Mouse (Mus musculus) forebrain, embryonic 10.5 days (tissue): ENCODE data around the gene Krtap10-4. TPM values are rescaled to one million over a fixed set of nuclear protein-coding genes. Genes with fewer than 3 reads are reported as not detected.
"Not testable (repeated sequence)": the region's sequence is repeated elsewhere in the genome, so short reads cannot be mapped to it uniquely, and the experiment has no call there.

Experiments used
- DNase-seq: peaks from one replicate; pipeline ENCODE4 v3.0.0-alpha.2; 2017; ENCODE audit warnings: low spot score; ENCODE audit errors: extremely low spot score
- H3K27ac ChIP-seq: fragments of 300-500 bp; sonication (generic); 2 replicates; pipeline ENCODE4 v1.5.1; 2016; ENCODE audit warnings: mild to moderate bottlenecking
- H3K27me3 ChIP-seq: fragments of 300-500 bp; sonication (generic); 2 replicates; pipeline ENCODE4 v1.6.1; 2016; ENCODE audit warnings: mild to moderate bottlenecking; ENCODE audit not compliant: poor library complexity, severe bottlenecking
- H3K36me3 ChIP-seq: fragments of 300-500 bp; sonication (generic); replicated peaks from 2 replicates; pipeline ENCODE4 v1.6.1; 2016; ENCODE audit warnings: mild to moderate bottlenecking, moderate library complexity
- H3K4me1 ChIP-seq: fragments of 300-500 bp; sonication (generic); 2 replicates; pipeline ENCODE4 v1.6.1; 2016
- H3K4me3 ChIP-seq: fragments of 300-500 bp; sonication (generic); 2 replicates; pipeline ENCODE4 v1.5.1; 2016; ENCODE audit warnings: mild to moderate bottlenecking, moderate library complexity
- H3K9me3 ChIP-seq: fragments of 300-500 bp; sonication (generic); 2 replicates; pipeline ENCODE4 v1.6.1; 2016; ENCODE audit warnings: mild to moderate bottlenecking, moderate library complexity
- WGBS: fragments of 180-500 bp; shearing (Covaris S2); methylation state at CpG from one replicate; pipeline ENCODE4 v1.1.7; 2016; 5-methylcytosine and 5-hydroxymethylcytosine counted together
- polyA plus RNA-seq: library from polyadenylated mRNA; unstranded; fragments of >200 nt; fragmentation: Nextera tagmentation; extraction: Ambion mirVana; gene quantifications from 2 replicates; pipeline ENCODE4 v1.2.1, GENCODE M21; 2016

Gene Krtap10-4
- polyA plus RNA-seq, 1 experiment from 2014 or later: not detected

GRCm38 (mm10) chr10:77818523-77818922 is 8.4 kb downstream of the Krtap10-4 start:
- H3K27ac ChIP-seq: peak overlapping the region; percentile 25; the same call in 1 of the 2 replicates
- WGBS: 92% methylated on average over 4 of the region's 4 CpGs
- H3K27me3 ChIP-seq: no peaks in the 10 kb centered on the region
- H3K4me3 ChIP-seq: no peak overlapping the region
- peaks cover 11% of the 10 kb centered on the region for H3K4me1 ChIP-seq
- DNase-seq: no peak
- H3K36me3 ChIP-seq: no peaks in the 10 kb centered on the region
- H3K9me3 ChIP-seq: peaks cover 1% of the 10 kb centered on the region; the same call in 1 of the 2 replicates

GRCm38 (mm10) chr10:77815514-77815913 is 11.4 kb downstream of the Krtap10-4 start:
- H3K9me3 ChIP-seq: no peaks in the 10 kb centered on the region
- H3K27ac ChIP-seq: no peak overlapping the region
- peak; percentile 36 for DNase-seq
- 24% methylated on average over 5 of the region's 5 CpGs for WGBS
- H3K4me1 ChIP-seq: peaks cover 11% of the 10 kb centered on the region
- H3K36me3 ChIP-seq: no peaks in the 10 kb centered on the region
- no peaks in the 10 kb centered on the region for H3K27me3 ChIP-seq
- H3K4me3 ChIP-seq: no peak overlapping the region

GRCm38 (mm10) chr10:77814382-77814781 is 12.5 kb downstream of the Krtap10-4 start, which contains the start of gene Gm2696:
Gene Gm2696, plus strand, starts transcription at chr10:77814682.
- WGBS: 61% methylated on average over 4 of the region's 4 CpGs
- no peak for DNase-seq
- Histone ChIP-seq H3K9me3 (peaks cover 6% of the 10 kb centered on the region; the same call in 1 of the 2 replicates), H3K4me3 (no peak within 1 kb of the TSS), H3K27me3 (no peaks in the 10 kb centered on the region), H3K36me3 (no peaks in the 10 kb centered on the region), H3K27ac (0 out of 2 replicates have a peak within 1 kb of the TSS, but pooled peaks have one; percentile 3), H3K4me1 (peaks cover 11% of the 10 kb centered on the region)

GRCm38 (mm10) chr10:77811743-77812142 is 15.2 kb downstream of the Krtap10-4 start, which contains the start of gene Gm9507:
Gene Gm9507, minus strand, starts transcription at chr10:77811843.
- DNase-seq: no peak
- no peak within 1 kb of the TSS for H3K27ac ChIP-seq
- H3K27me3 ChIP-seq: no peaks in the 10 kb centered on the region
- H3K4me1 ChIP-seq: peaks cover 4% of the 10 kb centered on the region; the same call in 1 of the 2 replicates
- 77% methylated on average over 5 of the region's 5 CpGs for WGBS
- peaks cover 15% of the 10 kb centered on the region for H3K9me3 ChIP-seq
- no peaks in the 10 kb centered on the region for H3K36me3 ChIP-seq
- H3K4me3 ChIP-seq: no peak within 1 kb of the TSS

GRCm38 (mm10) chr10:77804095-77804494 is 22.8 kb downstream of the Krtap10-4 start:
- Histone ChIP-seq H3K9me3 (peaks cover 8% of the 10 kb centered on the region), H3K4me3 (no peak overlapping the region), H3K4me1 (peaks cover 3% of the 10 kb centered on the region), H3K27me3 (no peaks in the 10 kb centered on the region), H3K27ac (no peak overlapping the region), H3K36me3 (no peaks in the 10 kb centered on the region)
- no peak for DNase-seq
- 88% methylated on average over 3 of the region's 3 CpGs for WGBS

- Histone ChIP-seq H3K4me3 (no peak within 1 kb of the TSS), H3K36me3 (no peaks in the 10 kb centered on the region), H3K27ac (peak within 1 kb of the TSS; percentile 68), H3K27me3 (no peaks in the 10 kb centered on the region), H3K4me1 (peaks cover 26% of the 10 kb centered on the region), H3K9me3 (no peaks in the 10 kb centered on the region)
- WGBS: 56% methylated on average over 8 of the region's 8 CpGs
- no peak for DNase-seq
These were observed 27.9 kb downstream of the Krtap10-4 start, which contains the start of gene Gm19668 for GRCm38 (mm10) chr10:77798921-77799508. Gene Gm19668, minus strand, starts transcription at chr10:77799133.

- not testable (repeated sequence) for H3K27me3 ChIP-seq, DNase-seq, H3K36me3 ChIP-seq, H3K4me3 ChIP-seq, H3K9me3 ChIP-seq
- Histone ChIP-seq H3K4me1 (peaks cover 32% of the 10 kb centered on the region), H3K27ac (peak overlapping the region; percentile 68)
- 46% methylated on average over 3 of the region's 3 CpGs for whole genome bisulfite sequencing
These were observed 28.6 kb downstream of the Krtap10-4 start for GRCm38 (mm10) chr10:77798164-77798920.

DNA sequence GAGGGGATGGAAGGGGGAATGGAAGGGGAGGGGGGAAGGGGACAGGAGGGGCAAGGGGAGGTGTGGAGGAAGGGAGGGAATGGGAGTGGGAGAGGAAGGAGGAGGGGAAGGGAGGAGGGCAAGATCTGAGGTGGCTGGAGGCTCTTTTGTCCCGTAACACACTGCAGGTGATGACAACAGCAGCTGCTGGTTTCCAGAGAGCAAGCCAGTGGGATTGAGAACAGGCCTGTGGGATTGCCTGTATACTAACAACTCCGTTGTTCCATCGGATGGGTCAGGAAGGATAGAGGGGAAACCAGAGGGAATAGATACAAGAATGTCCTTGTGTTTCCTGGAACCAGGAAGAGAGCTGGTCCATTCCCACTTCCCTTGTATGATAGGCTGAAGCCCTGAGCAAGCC is 29.2 kb downstream of the Krtap10-4 start:
- H3K4me3 ChIP-seq: no peak overlapping the region
- DNase-seq: no peak
- no peaks in the 10 kb centered on the region for H3K36me3 ChIP-seq
- 21% methylated on average over 3 of the region's 3 CpGs for WGBS
- peaks cover 35% of the 10 kb centered on the region for H3K4me1 ChIP-seq
- H3K27me3 ChIP-seq: no peaks in the 10 kb centered on the region
- H3K27ac ChIP-seq: peak overlapping the region; percentile 68
- H3K9me3 ChIP-seq: no peaks in the 10 kb centered on the region

DNA sequence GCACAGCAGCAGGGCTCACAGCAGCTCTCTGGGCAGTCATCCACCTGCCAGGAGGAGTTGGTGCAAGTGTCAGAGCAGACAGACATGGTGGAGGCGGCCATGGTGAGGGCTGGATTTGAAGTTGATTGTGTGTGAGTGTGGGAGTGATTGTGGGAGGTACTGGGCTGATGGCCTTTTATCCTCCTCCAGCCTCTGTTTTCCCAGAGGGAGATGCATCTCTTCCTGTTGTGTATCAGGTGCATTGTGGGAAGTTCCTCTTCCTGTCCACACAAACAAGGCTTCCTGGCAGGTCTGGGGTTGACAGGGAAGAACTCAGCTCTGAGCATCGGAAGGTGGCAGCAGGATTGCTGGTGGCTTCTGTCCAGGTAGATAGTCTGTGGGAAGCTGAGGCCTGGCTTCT is 31.9 kb downstream of the Krtap10-4 start, which contains the start of gene Gm9639:
Gm9639 (minus strand) TSS at position 101 of the 400 bp plus-strand sequence.
- H3K27me3 ChIP-seq: no peaks in the 10 kb centered on the region
- H3K27ac ChIP-seq: peak within 1 kb of the TSS; percentile 53; the same call in 1 of the 2 replicates
- H3K36me3 ChIP-seq: no peaks in the 10 kb centered on the region
- H3K4me1 ChIP-seq: peaks cover 35% of the 10 kb centered on the region
- 50% methylated on average over 2 of the region's 2 CpGs for WGBS
- no peak for DNase-seq
- H3K4me3 ChIP-seq: no peak within 1 kb of the TSS
- H3K9me3 ChIP-seq: no peaks in the 10 kb centered on the region

DNA sequence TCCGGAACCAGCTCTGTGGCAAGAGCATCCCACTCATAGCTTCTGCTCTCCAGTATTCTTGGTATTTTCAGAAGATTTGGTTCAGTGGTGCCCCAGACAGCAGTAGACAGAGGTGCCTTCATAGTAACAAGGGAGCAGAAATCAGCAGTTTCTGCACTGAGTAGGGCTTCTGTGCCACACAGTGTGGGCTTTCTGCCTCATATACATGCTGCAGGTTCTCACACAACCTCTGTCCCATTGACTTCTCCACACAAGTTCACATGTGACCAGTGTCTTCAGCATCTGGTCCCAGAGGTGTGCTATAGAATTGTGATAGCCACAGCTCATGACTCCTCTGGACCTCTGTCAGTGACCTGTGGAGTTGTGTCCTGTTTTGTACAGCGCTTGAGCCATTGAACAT is 38.3 kb downstream of the Krtap10-4 start:
- Histone ChIP-seq H3K36me3 (no peaks in the 10 kb centered on the region), H3K27ac (no peak overlapping the region), H3K27me3 (no peaks in the 10 kb centered on the region), H3K4me3 (no peak overlapping the region), H3K4me1 (peaks cover 6% of the 10 kb centered on the region; the same call in 1 of the 2 replicates), H3K9me3 (no peaks in the 10 kb centered on the region)
- 90% methylated on average over 2 of the region's 2 CpGs for WGBS
- DNase-seq: no peak

- DNase-seq: not testable (repeated sequence)
These were observed 39.0 kb downstream of the Krtap10-4 start, which contains the start of gene Gm7137 for GRCm38 (mm10) chr10:77787876-77788275. Gene Gm7137, minus strand, starts transcription at chr10:77788200.

GRCm38 (mm10) chr10:77783396-77783795 is 43.5 kb downstream of the Krtap10-4 start:
- not testable (repeated sequence) for H3K4me3 ChIP-seq, H3K4me1 ChIP-seq, H3K27ac ChIP-seq, H3K9me3 ChIP-seq, H3K27me3 ChIP-seq, DNase-seq, H3K36me3 ChIP-seq
- 89% methylated on average over 3 of the region's 3 CpGs for WGBS

More at GRCm38 (mm10) chr10:77787876-77788275, 39.0 kb downstream of the Krtap10-4 start, which contains the start of gene Gm7137:
- not testable (repeated sequence) for H3K36me3 ChIP-seq, H3K27me3 ChIP-seq, H3K4me1 ChIP-seq, H3K9me3 ChIP-seq, H3K27ac ChIP-seq, H3K4me3 ChIP-seq
- 71% methylated on average over 1 of the region's 1 CpGs for WGBS

DNA sequence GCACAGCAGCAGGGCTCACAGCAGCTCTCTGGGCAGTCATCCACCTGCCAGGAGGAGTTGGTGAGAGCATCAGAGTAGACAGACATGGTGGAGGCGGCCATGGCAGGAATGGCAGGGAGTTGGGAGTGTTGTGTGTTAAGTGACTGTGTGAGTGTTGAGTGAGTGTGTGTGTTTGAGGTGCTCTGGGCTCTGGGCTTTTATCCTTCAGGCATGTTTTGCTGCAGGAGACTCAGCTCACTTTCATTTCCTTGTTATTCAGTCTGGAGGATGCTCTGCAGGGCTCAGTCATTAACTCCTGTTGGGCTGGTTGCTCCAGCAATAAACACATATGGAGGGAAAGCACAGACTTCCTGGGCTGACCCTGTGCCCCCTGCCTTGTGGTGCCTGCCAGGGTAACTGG is 44.5 kb downstream of the Krtap10-4 start, which contains the start of gene Gm3250:
Gm3250 (minus strand) TSS at position 101 of the 400 bp plus-strand sequence.
- not testable (repeated sequence) for H3K4me1 ChIP-seq, DNase-seq, H3K27me3 ChIP-seq, H3K9me3 ChIP-seq, H3K27ac ChIP-seq, H3K4me3 ChIP-seq, H3K36me3 ChIP-seq
- WGBS: 22% methylated on average over 1 of the region's 1 CpGs
